Mouse (Mus musculus): ENCODE measurements around the gene Rac3.

The Rac3 gene

GRCm38 (mm10) chr11:120706120-120706519, 15.2 kb upstream of the Rac3 start:
- no peak for DNase-seq (ENCODE audit: low read depth)

- no peak for DNase-seq (ENCODE audit: low read depth)
These were observed 14.0 kb upstream of the Rac3 start for GRCm38 (mm10) chr11:120707225-120707624.

GRCm38 (mm10) chr11:120707969-120708368, 13.3 kb upstream of the Rac3 start:
- no peak for DNase-seq (ENCODE audit: low read depth)

- DNase-seq (ENCODE audit: low read depth), result no peak
These were observed 11.7 kb upstream of the Rac3 start for GRCm38 (mm10) chr11:120709551-120709950.

- no peak for DNase-seq (ENCODE audit: low read depth)
These were observed 10.6 kb upstream of the Rac3 start for GRCm38 (mm10) chr11:120710672-120711071.

- DNase-seq (ENCODE audit: low read depth), result no peak
These were observed 9.2 kb upstream of the Rac3 start for GRCm38 (mm10) chr11:120711980-120712604.

GRCm38 (mm10) chr11:120712771-120713568, 8.3 kb upstream of the Rac3 start:
- DNase-seq (ENCODE audit: low read depth), result no peak

- peak; percentile 98 for DNase-seq (ENCODE audit: low read depth)
These were observed 7.4 kb upstream of the Rac3 start, which contains the start of the genes Cenpx and Lrrc45 for GRCm38 (mm10) chr11:120713580-120714518. Gene Cenpx, minus strand, starts transcription at chr11:120713738. Gene Lrrc45, plus strand, starts transcription at chr11:120713925.

- DNase-seq (ENCODE audit: low read depth), result no peak
These were observed 6.7 kb upstream of the Rac3 start for GRCm38 (mm10) chr11:120714546-120714945.

GRCm38 (mm10) chr11:120715131-120715530, 6.1 kb upstream of the Rac3 start:
- no peak for DNase-seq (ENCODE audit: low read depth)

- no peak for DNase-seq (ENCODE audit: low read depth)
These were observed 2.0 kb upstream of the Rac3 start for GRCm38 (mm10) chr11:120719242-120719641.

GRCm38 (mm10) chr11:120719841-120720376, 1.4 kb upstream of the Rac3 start:
- no peak for DNase-seq (ENCODE audit: low read depth)

GRCm38 (mm10) chr11:120720450-120720849, 820 bp upstream of the Rac3 start:
- peak; percentile 97 for DNase-seq (ENCODE audit: low read depth)

GRCm38 (mm10) chr11:120722067-120722630, 879 bp downstream of the Rac3 start:
- DNase-seq (ENCODE audit: low read depth), result no peak

GRCm38 (mm10) chr11:120722761-120723382, 1.6 kb downstream of the Rac3 start:
- DNase-seq (ENCODE audit: low read depth), result no peak

GRCm38 (mm10) chr11:120723509-120723908, 2.2 kb downstream of the Rac3 start:
- DNase-seq (ENCODE audit: low read depth), result no peak

GRCm38 (mm10) chr11:120726243-120727168, 5.2 kb downstream of the Rac3 start:
- no peak for DNase-seq (ENCODE audit: low read depth)

- peak; percentile 86 for DNase-seq (ENCODE audit: low read depth)
These were observed 5.9 kb downstream of the Rac3 start, which contains the start of gene Dcxr for GRCm38 (mm10) chr11:120727169-120727527. Gene Dcxr, minus strand, starts transcription at chr11:120727281.

GRCm38 (mm10) chr11:120727564-120727963, 6.3 kb downstream of the Rac3 start:
- no peak for DNase-seq (ENCODE audit: low read depth)
